Mouse (Mus musculus) G1E (cell line): ENCODE results near the gene Slc12a7.

Source experiments
- CTCF ChIP-seq: IDR thresholded peaks from 2 replicates; pipeline ENCODE4 v1.5.1; 2012; ENCODE audit warnings: low read depth, low read length, inconsistent platforms, mixed read lengths
- GATA1 ChIP-seq: IDR thresholded peaks from 2 replicates; pipeline ENCODE4 v1.6.1; 2012; ENCODE audit warnings: borderline replicate concordance, low read length, inconsistent platforms, mixed read lengths
- GATA2 ChIP-seq: IDR thresholded peaks from 2 replicates; pipeline ENCODE4 v1.6.1; 2012; ENCODE audit warnings: low read depth, low read length, inconsistent platforms, borderline replicate concordance
- POLR2AphosphoS5 ChIP-seq: IDR thresholded peaks from 2 replicates; pipeline ENCODE4 v1.6.1; 2012; ENCODE audit warnings: low read depth, low read length, inconsistent platforms; ENCODE audit not compliant: insufficient replicate concordance
- TAL1 ChIP-seq: conservative IDR thresholded peaks from 2 replicates; pipeline ENCODE4 v1.6.1; 2012; ENCODE audit warnings: low read depth, low read length, inconsistent platforms, mixed read lengths

DNA sequence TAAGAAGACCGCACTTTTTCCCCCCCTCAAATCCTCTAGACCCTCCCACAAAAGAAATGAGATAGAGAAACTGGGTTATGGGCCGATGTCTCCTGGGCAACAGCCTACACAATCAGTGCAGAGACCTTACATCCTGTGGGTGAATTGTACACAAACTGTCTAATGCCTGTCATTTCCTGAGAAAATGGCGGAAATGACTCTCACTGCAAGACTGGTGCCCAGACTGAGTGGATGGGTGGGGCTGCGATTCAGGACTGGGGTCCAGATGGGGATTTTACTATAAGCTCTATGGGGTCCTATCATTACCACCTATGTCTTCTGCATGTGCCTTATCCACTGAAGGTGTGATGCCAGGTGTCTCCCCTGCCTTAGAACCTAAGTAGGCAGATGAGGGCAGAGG, 30.1 kb upstream of the Slc12a7 start:
- TF ChIP-seq TAL1 (no peak), CTCF (no peak), POLR2AphosphoS5 (no peak), GATA2 (no peak), GATA1 (no peak)
